Mouse (Mus musculus): Measurements from ENCODE around the gene Mfsd5. TPM values are rescaled to one million over a fixed set of nuclear protein-coding genes. Genes with fewer than 3 reads are reported as not detected.

Gene Mfsd5
- polyA plus RNA-seq, 1 experiment from 2014 or later = 63.1 TPM

GRCm38 (mm10) chr15:102257202-102258075 is 21.8 kb upstream of the Mfsd5 start, which contains the start of gene Rarg:
Gene Rarg (minus strand): TSS chr15:102257517.
- Histone ChIP-seq H3K4me2 (peak within 1 kb of the TSS; percentile 88), H3K27me3 (ENCODE audit: insufficient read depth, low read length) (no peaks in the 10 kb centered on the region), H3K4me3 (ENCODE audit: low read depth, low read length) (peak within 1 kb of the TSS; percentile 71), H3K9ac (peak within 1 kb of the TSS; percentile 83), H3K36me3 (ENCODE audit: insufficient read depth) (peaks cover 6% of the 10 kb centered on the region; the same call in 1 of the 2 replicates), H3K9me3 (ENCODE audit: low read depth, low read length) (no peaks in the 10 kb centered on the region), H3K4me1 (ENCODE audit: insufficient read depth) (peaks cover 26% of the 10 kb centered on the region), H3K27ac (ENCODE audit: low read depth) (peak within 1 kb of the TSS; percentile 93)
- DNase-seq (peak; percentile 69), ATAC-seq (ENCODE audit: insufficient read depth) (peak; percentile 53)
- 1% methylated on average over 44 of the region's 46 CpGs for WGBS
- 0 out of 2 replicates have a peak, but pooled peaks have one; percentile 8 for TF ChIP-seq CTCF (IDR thresholded peaks at IDR 0.05; ENCODE audit: low read depth)

GRCm38 (mm10) chr15:102258076-102258470 is 21.2 kb upstream of the Mfsd5 start:
- DNase-seq = peak; percentile 81
- peaks cover 26% of the 10 kb centered on the region for H3K4me1 ChIP-seq (ENCODE audit: insufficient read depth)
- peaks cover 3% of the 10 kb centered on the region; the same call in 1 of the 2 replicates for H3K36me3 ChIP-seq (ENCODE audit: insufficient read depth)
- H3K9ac ChIP-seq = peak overlapping the region; percentile 83
- no peaks in the 10 kb centered on the region for H3K9me3 ChIP-seq (ENCODE audit: low read depth, low read length)
- H3K27me3 ChIP-seq (ENCODE audit: insufficient read depth, low read length) = no peaks in the 10 kb centered on the region
- H3K4me2 ChIP-seq = peak overlapping the region; percentile 88
- 8% methylated on average over 12 of the region's 12 CpGs for WGBS
- ATAC-seq (ENCODE audit: insufficient read depth) = peak; percentile 71
- H3K27ac ChIP-seq (ENCODE audit: low read depth) = peak overlapping the region; percentile 93
- H3K4me3 ChIP-seq (ENCODE audit: low read depth, low read length) = peak overlapping the region; percentile 71
- no peak for TF ChIP-seq CTCF (IDR thresholded peaks at IDR 0.05; ENCODE audit: low read depth)

- Histone ChIP-seq H3K9ac (peak overlapping the region; percentile 23), H3K4me2 (peak overlapping the region; percentile 88), H3K27ac (ENCODE audit: low read depth) (peak overlapping the region; percentile 93), H3K9me3 (ENCODE audit: low read depth, low read length) (no peaks in the 10 kb centered on the region), H3K4me1 (ENCODE audit: insufficient read depth) (peaks cover 26% of the 10 kb centered on the region), H3K36me3 (ENCODE audit: insufficient read depth) (no peaks in the 10 kb centered on the region), H3K4me3 (ENCODE audit: low read depth, low read length) (peak overlapping the region; percentile 71; the same call in 1 of the 2 replicates), H3K27me3 (ENCODE audit: insufficient read depth, low read length) (no peaks in the 10 kb centered on the region)
- 28% methylated on average over 11 of the region's 11 CpGs for WGBS
- DNase-seq (peak; percentile 43), ATAC-seq (ENCODE audit: insufficient read depth) (peak; percentile 38; the same call in 1 of the 2 replicates)
- no peak for TF ChIP-seq CTCF (IDR thresholded peaks at IDR 0.05; ENCODE audit: low read depth)
These were observed 20.5 kb upstream of the Mfsd5 start for GRCm38 (mm10) chr15:102258581-102259253.

- DNase-seq (no peak), ATAC-seq (ENCODE audit: insufficient read depth) (no peak)
- H3K9me3 ChIP-seq (ENCODE audit: low read depth, low read length) = no peaks in the 10 kb centered on the region
- no peak overlapping the region for H3K4me3 ChIP-seq (ENCODE audit: low read depth, low read length)
- 41% methylated on average over 7 of the region's 7 CpGs for WGBS
- no peak overlapping the region for H3K27ac ChIP-seq (ENCODE audit: low read depth)
- H3K9ac ChIP-seq = no peak overlapping the region
- H3K4me1 ChIP-seq (ENCODE audit: insufficient read depth) = peaks cover 16% of the 10 kb centered on the region
- TF ChIP-seq CTCF (IDR thresholded peaks at IDR 0.05; ENCODE audit: low read depth) = no peak
- H3K27me3 ChIP-seq (ENCODE audit: insufficient read depth, low read length) = no peaks in the 10 kb centered on the region
- H3K4me2 ChIP-seq = no peak overlapping the region
- H3K36me3 ChIP-seq (ENCODE audit: insufficient read depth) = no peaks in the 10 kb centered on the region
These were observed 16.7 kb upstream of the Mfsd5 start for GRCm38 (mm10) chr15:102262582-102262981.

- no peak for ATAC-seq (ENCODE audit: insufficient read depth)
- H3K4me1 ChIP-seq (ENCODE audit: insufficient read depth) = peaks cover 12% of the 10 kb centered on the region
- H3K9ac ChIP-seq = no peak overlapping the region
- H3K27ac ChIP-seq (ENCODE audit: low read depth) = no peak overlapping the region
- H3K27me3 ChIP-seq (ENCODE audit: insufficient read depth, low read length) = no peaks in the 10 kb centered on the region
- 63% methylated on average over 2 of the region's 2 CpGs for WGBS
- no peak for TF ChIP-seq CTCF (IDR thresholded peaks at IDR 0.05; ENCODE audit: low read depth)
- no peak overlapping the region for H3K4me2 ChIP-seq
- no peaks in the 10 kb centered on the region for H3K9me3 ChIP-seq (ENCODE audit: low read depth, low read length)
- no peak for DNase-seq
- H3K4me3 ChIP-seq (ENCODE audit: low read depth, low read length) = no peak overlapping the region
- no peaks in the 10 kb centered on the region for H3K36me3 ChIP-seq (ENCODE audit: insufficient read depth)
These were observed 16.2 kb upstream of the Mfsd5 start for GRCm38 (mm10) chr15:102263037-102263436.

- no peak overlapping the region for H3K4me3 ChIP-seq (ENCODE audit: low read depth, low read length)
- no peak overlapping the region for H3K9ac ChIP-seq
- 0 out of 2 replicates have a peak, but pooled peaks cover under 1% of the 10 kb centered on the region for H3K4me1 ChIP-seq (ENCODE audit: insufficient read depth)
- 83% methylated on average over 5 of the region's 5 CpGs for WGBS
- peak; percentile 15; the same call in 1 of the 2 replicates for TF ChIP-seq CTCF (IDR thresholded peaks at IDR 0.05; ENCODE audit: low read depth)
- DNase-seq (no peak), ATAC-seq (ENCODE audit: insufficient read depth) (no peak)
- no peak overlapping the region for H3K4me2 ChIP-seq
- H3K9me3 ChIP-seq (ENCODE audit: low read depth, low read length) = no peaks in the 10 kb centered on the region
- H3K27me3 ChIP-seq (ENCODE audit: insufficient read depth, low read length) = no peaks in the 10 kb centered on the region
- no peak overlapping the region for H3K27ac ChIP-seq (ENCODE audit: low read depth)
- H3K36me3 ChIP-seq (ENCODE audit: insufficient read depth) = no peaks in the 10 kb centered on the region
These were observed 13.7 kb upstream of the Mfsd5 start for GRCm38 (mm10) chr15:102265548-102265947.

Data from lung, embryonic 14.5 days (tissue).